Comparison of ENCODE assay signal across 12 mouse cellular contexts in the genomic region with DNA sequence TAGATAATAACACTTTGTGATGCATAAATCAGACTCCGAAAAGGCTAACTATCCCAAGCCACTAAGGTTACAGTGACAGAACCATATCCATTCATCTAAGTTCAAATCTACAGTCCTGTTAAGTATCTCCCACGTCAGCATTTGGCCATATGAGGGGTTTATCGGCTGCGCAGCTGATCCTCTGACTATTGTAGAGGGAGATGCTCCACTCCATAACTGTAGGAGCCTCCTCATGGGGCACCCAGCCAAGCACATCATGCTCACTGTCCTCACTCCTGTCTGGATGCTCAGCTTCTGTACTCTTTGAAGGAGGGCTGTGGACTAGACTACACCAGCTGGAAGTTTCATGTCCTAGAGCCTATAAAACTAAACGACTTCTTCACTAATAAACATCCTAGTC.
"Had no signal": no experiment of that assay in that cellular context is flagged by ENCODE, and none has a peak within 500 bp of the region (broad histone marks: within the 10 kb centered on the region; RNA-seq: fewer than 3 reads in every experiment).

No protein-coding gene starts in this region.

- H3K9me3 ChIP-seq: hindbrain, embryonic 12.5 days; limb, embryonic 12.5 days; liver, embryonic 13.5 days; midbrain, embryonic 13.5 days had no signal

- H3K36me3 ChIP-seq: hindbrain, embryonic 12.5 days; limb, embryonic 12.5 days; liver, embryonic 13.5 days; midbrain, embryonic 13.5 days had no signal

- H3K4me2 ChIP-seq: hindbrain, embryonic 12.5 days; limb, embryonic 12.5 days; liver, embryonic 13.5 days; midbrain, embryonic 13.5 days had no signal

- DNase-seq: liver; liver, embryonic 13.5 days; liver, postnatal 0 days; lung, postnatal 36 days; right cerebral cortex, postnatal 14 days; thymus, postnatal 36 days had no signal

- H3K4me1 ChIP-seq: hindbrain, embryonic 12.5 days; liver, embryonic 13.5 days; midbrain, embryonic 13.5 days had no signal

- H3K27me3 ChIP-seq: hindbrain, embryonic 12.5 days; limb, embryonic 12.5 days; liver, embryonic 13.5 days; midbrain, embryonic 13.5 days had no signal

- H3K4me3 ChIP-seq: hindbrain, embryonic 12.5 days; left cerebral cortex, adult 2 months; limb, embryonic 12.5 days; liver, embryonic 13.5 days; midbrain, embryonic 13.5 days had no signal

- ATAC-seq: hindbrain, embryonic 16.5 days; inflammation-experienced regulatory T-cells, adult 6 months; liver, postnatal 0 days; midbrain, embryonic 13.5 days had no signal

- H3K27ac ChIP-seq: hindbrain, embryonic 12.5 days; left cerebral cortex, adult 2 months; limb, embryonic 12.5 days; liver, embryonic 13.5 days; midbrain, embryonic 13.5 days had no signal

- H3K9ac ChIP-seq: hindbrain, embryonic 12.5 days; limb, embryonic 12.5 days; liver, embryonic 13.5 days; liver, postnatal 0 days; midbrain, embryonic 13.5 days had no signal
